Mouse (Mus musculus): Measurements from ENCODE around the gene Cd3eap. TPM values are rescaled to one million over a fixed set of nuclear protein-coding genes. Genes with fewer than 3 reads are reported as not detected.
A peak's percentile ranks its signal among the peaks of the same experiment; 100 is the strongest.

The Cd3eap gene
- polyA plus RNA-seq, 1 experiment, result 14.4 TPM

GRCm38 (mm10) chr7:19350221-19350620 is 9.1 kb downstream of the Cd3eap start:
- no peak overlapping the region for H3K27ac ChIP-seq (ENCODE audit: insufficient read depth, low read length)
- H3K4me3 ChIP-seq (ENCODE audit: insufficient read depth, low read length), result no peak overlapping the region
- peaks cover 3% of the 10 kb centered on the region for H3K4me1 ChIP-seq (ENCODE audit: control insufficient read depth, insufficient read depth, low read length)
- TF ChIP-seq CTCF (IDR thresholded peaks at IDR 0.05; ENCODE audit: extremely low read depth, insufficient read depth, low read length) (no peak), POLR2A (IDR thresholded peaks at IDR 0.05; ENCODE audit: extremely low read depth, insufficient read depth, low read length) (no peak)

- TF ChIP-seq CTCF (IDR thresholded peaks at IDR 0.05; ENCODE audit: extremely low read depth, insufficient read depth, low read length), result no peak
- TF ChIP-seq POLR2A (IDR thresholded peaks at IDR 0.05; ENCODE audit: extremely low read depth, insufficient read depth, low read length), result no peak
- peaks cover 3% of the 10 kb centered on the region for H3K4me1 ChIP-seq (ENCODE audit: control insufficient read depth, insufficient read depth, low read length)
- no peak overlapping the region for H3K27ac ChIP-seq (ENCODE audit: insufficient read depth, low read length)
- no peak overlapping the region for H3K4me3 ChIP-seq (ENCODE audit: insufficient read depth, low read length)
Measured at GRCm38 (mm10) chr7:19349188-19349915, 9.9 kb downstream of the Cd3eap start.

GRCm38 (mm10) chr7:19344938-19345471 is 14.3 kb downstream of the Cd3eap start:
- Histone ChIP-seq H3K27ac (ENCODE audit: insufficient read depth, low read length) (peak overlapping the region; percentile 67), H3K4me1 (ENCODE audit: control insufficient read depth, insufficient read depth, low read length) (peaks cover 5% of the 10 kb centered on the region), H3K4me3 (ENCODE audit: insufficient read depth, low read length) (peak overlapping the region; percentile 61)
- TF ChIP-seq CTCF (IDR thresholded peaks at IDR 0.05; ENCODE audit: extremely low read depth, insufficient read depth, low read length) (no peak), POLR2A (IDR thresholded peaks at IDR 0.05; ENCODE audit: extremely low read depth, insufficient read depth, low read length) (peak; percentile 67)

GRCm38 (mm10) chr7:19344237-19344847 is 14.9 kb downstream of the Cd3eap start, which contains the start of gene Ercc1:
Gene Ercc1 (plus strand): TSS chr7:19344778.
- H3K4me3 ChIP-seq (ENCODE audit: insufficient read depth, low read length), result peak within 1 kb of the TSS; percentile 61
- peak within 1 kb of the TSS; percentile 67 for H3K27ac ChIP-seq (ENCODE audit: insufficient read depth, low read length)
- no peak for TF ChIP-seq POLR2A (IDR thresholded peaks at IDR 0.05; ENCODE audit: extremely low read depth, insufficient read depth, low read length)
- no peak for TF ChIP-seq CTCF (IDR thresholded peaks at IDR 0.05; ENCODE audit: extremely low read depth, insufficient read depth, low read length)
- peaks cover 5% of the 10 kb centered on the region for H3K4me1 ChIP-seq (ENCODE audit: control insufficient read depth, insufficient read depth, low read length)

GRCm38 (mm10) chr7:19343210-19343808 is 16.0 kb downstream of the Cd3eap start:
- Histone ChIP-seq H3K4me1 (ENCODE audit: control insufficient read depth, insufficient read depth, low read length) (peaks cover 5% of the 10 kb centered on the region), H3K27ac (ENCODE audit: insufficient read depth, low read length) (no peak overlapping the region), H3K4me3 (ENCODE audit: insufficient read depth, low read length) (peak overlapping the region; percentile 1; the same call in 1 of the 2 replicates)
- TF ChIP-seq CTCF (IDR thresholded peaks at IDR 0.05; ENCODE audit: extremely low read depth, insufficient read depth, low read length) (peak; percentile 93), POLR2A (IDR thresholded peaks at IDR 0.05; ENCODE audit: extremely low read depth, insufficient read depth, low read length) (no peak)

GRCm38 (mm10) chr7:19342481-19343027 is 16.7 kb downstream of the Cd3eap start:
- TF ChIP-seq CTCF (IDR thresholded peaks at IDR 0.05; ENCODE audit: extremely low read depth, insufficient read depth, low read length) (peak; percentile 86), POLR2A (IDR thresholded peaks at IDR 0.05; ENCODE audit: extremely low read depth, insufficient read depth, low read length) (no peak)
- H3K27ac ChIP-seq (ENCODE audit: insufficient read depth, low read length), result no peak overlapping the region

GRCm38 (mm10) chr7:19341761-19342409 is 17.4 kb downstream of the Cd3eap start:
- H3K27ac ChIP-seq (ENCODE audit: insufficient read depth, low read length), result 0 out of 2 replicates have a peak overlapping the region, but pooled peaks have one; percentile 7
- TF ChIP-seq POLR2A (IDR thresholded peaks at IDR 0.05; ENCODE audit: extremely low read depth, insufficient read depth, low read length) (no peak), CTCF (IDR thresholded peaks at IDR 0.05; ENCODE audit: extremely low read depth, insufficient read depth, low read length) (no peak)
- H3K4me1 ChIP-seq (ENCODE audit: control insufficient read depth, insufficient read depth, low read length), result peaks cover 7% of the 10 kb centered on the region
- peak overlapping the region; percentile 55 for H3K4me3 ChIP-seq (ENCODE audit: insufficient read depth, low read length)

More at GRCm38 (mm10) chr7:19342481-19343027, 16.7 kb downstream of the Cd3eap start:
- H3K4me1 ChIP-seq (ENCODE audit: control insufficient read depth, insufficient read depth, low read length), result peaks cover 5% of the 10 kb centered on the region
- peak overlapping the region; percentile 55 for H3K4me3 ChIP-seq (ENCODE audit: insufficient read depth, low read length)

- TF ChIP-seq CTCF (IDR thresholded peaks at IDR 0.05; ENCODE audit: extremely low read depth, insufficient read depth, low read length), result no peak
- TF ChIP-seq POLR2A (IDR thresholded peaks at IDR 0.05; ENCODE audit: extremely low read depth, insufficient read depth, low read length), result no peak
- H3K4me1 ChIP-seq (ENCODE audit: control insufficient read depth, insufficient read depth, low read length), result peaks cover 9% of the 10 kb centered on the region
- peak overlapping the region; percentile 55; the same call in 1 of the 2 replicates for H3K4me3 ChIP-seq (ENCODE audit: insufficient read depth, low read length)
- H3K27ac ChIP-seq (ENCODE audit: insufficient read depth, low read length), result no peak overlapping the region
Measured at GRCm38 (mm10) chr7:19341250-19341649, 18.0 kb downstream of the Cd3eap start.

- Histone ChIP-seq H3K27ac (ENCODE audit: insufficient read depth, low read length) (no peak overlapping the region), H3K4me1 (ENCODE audit: control insufficient read depth, insufficient read depth, low read length) (peaks cover 6% of the 10 kb centered on the region)
- TF ChIP-seq POLR2A (IDR thresholded peaks at IDR 0.05; ENCODE audit: extremely low read depth, insufficient read depth, low read length), result no peak
- TF ChIP-seq CTCF (IDR thresholded peaks at IDR 0.05; ENCODE audit: extremely low read depth, insufficient read depth, low read length), result no peak
Measured at GRCm38 (mm10) chr7:19338596-19338995, 20.7 kb downstream of the Cd3eap start.

More at GRCm38 (mm10) chr7:19338596-19338995, 20.7 kb downstream of the Cd3eap start:
- H3K4me3 ChIP-seq (ENCODE audit: insufficient read depth, low read length), result no peak overlapping the region
